Mouse (Mus musculus) heart, postnatal 0 days (tissue): ENCODE data around the gene Coasy. TPM values are rescaled to one million over a fixed set of nuclear protein-coding genes. Genes with fewer than 3 reads are reported as not detected.

Source experiments
- ATAC-seq: fragments of 200-750 bp; cut with Nextera tagmentation; 2 replicates; pipeline ENCODE4 v1.8.0; 2017; ENCODE audit warnings: low read depth, moderate number of reproducible peaks, moderate library complexity; ENCODE audit not compliant: insufficient read depth
- DNase-seq: peaks from one replicate; pipeline ENCODE4 v3.0.0-alpha.2; 2016; ENCODE audit warnings: low spot score
- H3K27ac ChIP-seq: fragments of 300-500 bp; sonication (generic); 2 replicates; pipeline ENCODE4 v1.5.1; 2014; ENCODE audit warnings: low read depth, mild to moderate bottlenecking
- H3K27me3 ChIP-seq: fragments of 300-500 bp; sonication (generic); 2 replicates; pipeline ENCODE4 v1.6.1; 2014; ENCODE audit warnings: low read length, mixed read lengths; ENCODE audit not compliant: control insufficient read depth, insufficient read depth
- H3K36me3 ChIP-seq: fragments of 300-500 bp; sonication (generic); replicated peaks from 2 replicates; pipeline ENCODE4 v1.6.1; 2014; ENCODE audit warnings: low read length, mixed read lengths; ENCODE audit not compliant: control insufficient read depth, insufficient read depth
- H3K4me1 ChIP-seq: fragments of 300-500 bp; sonication (generic); 2 replicates; pipeline ENCODE4 v1.6.1; 2014; ENCODE audit warnings: antibody characterized with exemption; ENCODE audit not compliant: control insufficient read depth, insufficient read depth
- H3K4me2 ChIP-seq: fragments of 300-500 bp; sonication (generic); 2 replicates; pipeline ENCODE4 v1.6.1; 2014; ENCODE audit warnings: low read depth, mild to moderate bottlenecking, low read length, moderate library complexity
- H3K4me3 ChIP-seq: fragments of 300-500 bp; sonication (generic); 2 replicates; pipeline ENCODE4 v1.5.1; 2014; ENCODE audit warnings: low read depth, low read length
- H3K9ac ChIP-seq: fragments of 300-500 bp; sonication (generic); replicated peaks from 2 replicates; pipeline ENCODE4 v1.6.1; 2014; ENCODE audit warnings: low read depth, low read length, mixed read lengths
- H3K9me3 ChIP-seq: fragments of 300-500 bp; sonication (generic); replicated peaks from 2 replicates; pipeline ENCODE4 v1.6.1; 2016; ENCODE audit warnings: low read length; ENCODE audit not compliant: control insufficient read depth
- CTCF ChIP-seq: IDR thresholded peaks from 2 replicates; pipeline ENCODE4 v1.5.1; 2016; ENCODE audit warnings: antibody characterized with exemption, control low read depth, low read depth
- EP300 ChIP-seq: IDR thresholded peaks from 2 replicates; pipeline ENCODE4 v1.6.1; 2016; ENCODE audit warnings: antibody characterized with exemption, low read depth
- WGBS: fragments of 180-500 bp; shearing (Covaris S2); extraction: QIAGEN DNeasy Blood & Tissue Kit; methylation state at CpG from one replicate; pipeline ENCODE4 v1.1.7; 2014; 5-methylcytosine and 5-hydroxymethylcytosine counted together
- polyA plus RNA-seq: library from polyadenylated mRNA; unstranded; fragments of >200 nt; fragmentation: Nextera tagmentation; extraction: Ambion mirVana; gene quantifications from 2 replicates; pipeline ENCODE4 v1.2.1, GENCODE M21; 2015
- total RNA-seq: library from RNA; depleted of rRNA; stranded (reverse); fragments of >200 nt; gene quantifications from 2 replicates; pipeline ENCODE4 v1.2.3, GENCODE M21; 2014; ENCODE audit warnings: low replicate concordance

Gene Coasy
- total and polyA plus RNA-seq, 2 experiments from 2014 or later, result 26.9 to 64.1 TPM

DNA sequence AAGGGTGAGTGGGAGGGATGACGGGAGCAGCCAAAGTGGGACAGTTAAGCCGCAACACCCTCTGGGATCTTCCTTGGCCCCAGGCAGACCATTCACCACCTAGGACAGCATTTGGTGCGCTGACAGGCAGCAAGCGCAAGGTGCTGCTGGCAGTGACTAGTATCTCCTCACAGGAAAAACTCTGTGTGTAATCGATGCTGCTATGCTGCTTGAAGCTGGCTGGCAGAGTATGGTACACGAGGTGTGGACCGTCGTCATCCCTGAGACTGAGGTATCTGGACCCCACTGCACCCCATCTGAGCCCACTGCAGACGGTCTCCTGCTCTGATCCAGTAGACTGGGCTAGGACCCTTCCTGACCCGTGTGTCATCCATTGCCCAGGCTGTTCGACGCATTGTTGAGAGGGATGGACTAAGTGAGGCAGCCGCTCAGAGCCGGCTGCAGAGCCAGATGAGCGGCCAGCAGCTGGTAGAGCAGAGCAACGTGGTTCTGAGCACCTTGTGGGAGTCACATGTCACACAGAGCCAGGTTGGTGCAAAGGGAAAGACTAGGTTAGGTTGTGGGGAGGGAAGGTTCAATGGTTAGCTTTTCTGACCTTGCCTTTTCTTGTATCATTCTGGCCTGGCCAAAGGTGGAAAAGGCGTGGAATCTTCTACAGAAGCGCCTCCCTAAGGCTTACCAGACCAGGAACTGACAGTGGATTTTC is 3.4 kb downstream of the Coasy start:
- H3K4me2 ChIP-seq, result no peak overlapping the region
- no peak overlapping the region; the same call in 1 of the 2 replicates for H3K27ac ChIP-seq
- H3K9ac ChIP-seq, result 0 out of 2 replicates have a peak overlapping the region, but pooled peaks have one; percentile 67
- 92% methylated on average over 18 of the region's 18 CpGs for WGBS
- no peaks in the 10 kb centered on the region for H3K9me3 ChIP-seq
- DNase-seq, result no peak
- H3K36me3 ChIP-seq, result peaks cover 27% of the 10 kb centered on the region
- TF ChIP-seq EP300 (no peak), CTCF (no peak)
- H3K27me3 ChIP-seq, result peaks cover 6% of the 10 kb centered on the region; the same call in 1 of the 2 replicates
- H3K4me3 ChIP-seq, result no peak overlapping the region
- H3K4me1 ChIP-seq, result peaks cover 24% of the 10 kb centered on the region
- ATAC-seq, result no peak

DNA sequence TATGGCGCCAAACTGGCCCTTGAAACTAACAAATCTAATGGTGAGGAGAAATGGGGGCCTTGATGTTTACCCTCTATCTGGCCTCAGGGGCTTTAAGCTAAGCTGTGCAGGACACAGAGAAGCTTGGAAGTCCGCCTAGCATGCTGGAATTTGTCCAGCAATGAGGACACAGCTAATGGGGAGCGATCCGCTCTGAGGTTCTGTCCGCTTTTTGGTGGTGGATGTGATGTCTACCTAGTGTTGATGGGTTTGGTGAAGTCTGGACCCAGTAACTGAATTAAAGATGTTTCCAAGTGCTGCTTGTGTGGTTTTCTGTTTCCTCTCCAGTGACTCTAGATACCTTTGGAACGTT is 3.9 kb downstream of the Coasy start:
- peaks cover 24% of the 10 kb centered on the region for H3K4me1 ChIP-seq
- TF ChIP-seq CTCF, result no peak
- no peak for TF ChIP-seq EP300
- 0 out of 2 replicates have a peak overlapping the region, but pooled peaks have one; percentile 70 for H3K4me3 ChIP-seq
- no peaks in the 10 kb centered on the region for H3K9me3 ChIP-seq
- H3K27me3 ChIP-seq, result 0 out of 2 replicates have a peak, but pooled peaks cover 1% of the 10 kb centered on the region
- WGBS, result 69% methylated on average over 6 of the region's 6 CpGs
- H3K36me3 ChIP-seq, result peaks cover 32% of the 10 kb centered on the region
- DNase-seq (no peak), ATAC-seq (no peak)
- H3K9ac ChIP-seq, result peak overlapping the region; percentile 67; the same call in 1 of the 2 replicates
- H3K27ac ChIP-seq, result peak overlapping the region; percentile 80
- peak overlapping the region; percentile 76 for H3K4me2 ChIP-seq

GRCm38 (mm10) chr11:101086756-101087681 is 4.7 kb downstream of the Coasy start, which contains the start of gene Mlx:
TSS of gene Mlx (plus strand) at chr11:101087277.
- peak; percentile 95 for DNase-seq
- Histone ChIP-seq H3K27ac (peak within 1 kb of the TSS; percentile 80), H3K4me1 (peaks cover 24% of the 10 kb centered on the region), H3K9ac (peak within 1 kb of the TSS; percentile 67), H3K9me3 (no peaks in the 10 kb centered on the region), H3K36me3 (peaks cover 39% of the 10 kb centered on the region), H3K27me3 (no peaks in the 10 kb centered on the region), H3K4me3 (peak within 1 kb of the TSS; percentile 70), H3K4me2 (peak within 1 kb of the TSS; percentile 76)
- TF ChIP-seq EP300 (0 out of 2 replicates have a peak, but pooled peaks have one; percentile 41), CTCF (no peak)
- peak; percentile 86 for ATAC-seq
- WGBS, result 1% methylated on average over 50 of the region's 52 CpGs

- 8% methylated on average over 8 of the region's 8 CpGs for WGBS
- Histone ChIP-seq H3K9me3 (no peaks in the 10 kb centered on the region), H3K4me3 (peak overlapping the region; percentile 70), H3K27me3 (no peaks in the 10 kb centered on the region), H3K9ac (peak overlapping the region; percentile 67), H3K27ac (peak overlapping the region; percentile 80), H3K4me2 (peak overlapping the region; percentile 76), H3K36me3 (peaks cover 46% of the 10 kb centered on the region), H3K4me1 (peaks cover 24% of the 10 kb centered on the region)
- DNase-seq (no peak), ATAC-seq (no peak)
- TF ChIP-seq EP300 (no peak), CTCF (no peak)
Measured at GRCm38 (mm10) chr11:101087682-101088055, 5.3 kb downstream of the Coasy start.

DNA sequence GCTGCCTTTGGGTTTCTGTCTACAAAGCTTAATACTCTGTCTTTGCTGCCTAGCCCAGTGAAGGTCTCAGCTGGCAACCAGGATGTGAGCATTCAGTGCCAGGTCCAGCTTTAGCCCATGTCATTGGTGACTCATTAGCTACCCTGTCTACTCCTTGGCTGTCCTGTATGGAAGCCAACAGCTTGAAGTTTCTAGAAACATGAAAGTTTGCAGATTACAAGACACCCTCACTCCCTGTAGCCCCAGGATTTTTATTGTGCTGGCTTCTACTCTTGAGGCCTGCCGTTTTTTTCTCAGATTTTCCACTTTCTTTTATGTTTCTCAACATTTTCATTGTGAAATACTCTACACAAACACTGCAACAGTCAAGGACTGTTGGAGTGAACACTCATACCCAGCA is 7.6 kb downstream of the Coasy start:
- H3K36me3 ChIP-seq, result peaks cover 55% of the 10 kb centered on the region
- no peak for ATAC-seq

More for the DNA sequence above, 7.6 kb downstream of the Coasy start:
- no peak overlapping the region for H3K4me2 ChIP-seq
- TF ChIP-seq CTCF (no peak), EP300 (no peak)
- H3K4me3 ChIP-seq, result no peak overlapping the region
- peaks cover 16% of the 10 kb centered on the region for H3K4me1 ChIP-seq
- H3K9me3 ChIP-seq, result no peaks in the 10 kb centered on the region
- no peak for DNase-seq
- no peaks in the 10 kb centered on the region for H3K27me3 ChIP-seq
- H3K27ac ChIP-seq, result no peak overlapping the region
- no peak overlapping the region for H3K9ac ChIP-seq
- WGBS, result 90% methylated on average over 1 of the region's 1 CpGs
